Mouse (Mus musculus) embryonic facial prominence, embryonic 10.5 days (tissue): ENCODE measurements around the gene Vps35l. TPM values are rescaled to one million over a fixed set of nuclear protein-coding genes. Genes with fewer than 3 reads are reported as not detected.
A peak's percentile ranks its signal among the peaks of the same experiment; 100 is the strongest.

Experiments used
- DNase-seq: peaks from one replicate; pipeline ENCODE4 v3.0.0-alpha.2; 2017; ENCODE audit warnings: low spot score
- H3K27ac ChIP-seq: fragments of 300-500 bp; sonication (generic); replicated peaks from 2 replicates; pipeline ENCODE4 v1.5.1; 2016; ENCODE audit warnings: mild to moderate bottlenecking
- H3K27me3 ChIP-seq: fragments of 300-500 bp; sonication (generic); replicated peaks from 2 replicates; pipeline ENCODE4 v1.6.1; 2016; ENCODE audit warnings: low read depth, mild to moderate bottlenecking; ENCODE audit not compliant: poor library complexity, severe bottlenecking
- H3K36me3 ChIP-seq: fragments of 300-500 bp; sonication (generic); replicated peaks from 2 replicates; pipeline ENCODE4 v1.6.1; 2016; ENCODE audit warnings: mild to moderate bottlenecking, moderate library complexity
- H3K4me1 ChIP-seq: fragments of 300-500 bp; sonication (generic); 2 replicates; pipeline ENCODE4 v1.6.1; 2016
- H3K4me3 ChIP-seq: fragments of 300-500 bp; sonication (generic); 2 replicates; pipeline ENCODE4 v1.5.1; 2016; ENCODE audit warnings: mild to moderate bottlenecking, moderate library complexity
- H3K9me3 ChIP-seq: fragments of 300-500 bp; sonication (generic); 2 replicates; pipeline ENCODE4 v1.6.1; 2016; ENCODE audit warnings: mild to moderate bottlenecking
- WGBS: fragments of 180-500 bp; shearing (Covaris S2); methylation state at CpG from one replicate; pipeline ENCODE4 v1.1.7; 2016; 5-methylcytosine and 5-hydroxymethylcytosine counted together
- polyA plus RNA-seq: library from polyadenylated mRNA; unstranded; fragments of >200 nt; fragmentation: Nextera tagmentation; extraction: Ambion mirVana; gene quantifications from 2 replicates; pipeline ENCODE4 v1.2.1, GENCODE M21; 2016

Vps35l gene
- polyA plus RNA-seq, 1 experiment from 2014 or later = 70.0 TPM

- peaks cover 15% of the 10 kb centered on the region for H3K4me1 ChIP-seq
- no peak for DNase-seq
- no peaks in the 10 kb centered on the region for H3K9me3 ChIP-seq
- no peaks in the 10 kb centered on the region for H3K27me3 ChIP-seq
- no peak overlapping the region for H3K4me3 ChIP-seq
- no peak overlapping the region for H3K27ac ChIP-seq
- 86% methylated on average over 5 of the region's 5 CpGs for WGBS
- peaks cover 95% of the 10 kb centered on the region for H3K36me3 ChIP-seq
Observed at GRCm38 (mm10) chr7:118849543-118850250, 109.7 kb downstream of the Vps35l start.

GRCm38 (mm10) chr7:118850676-118851290 lies 110.8 kb downstream of the Vps35l start:
- Histone ChIP-seq H3K9me3 (no peaks in the 10 kb centered on the region), H3K4me3 (no peak overlapping the region), H3K36me3 (peaks cover 84% of the 10 kb centered on the region), H3K27me3 (no peaks in the 10 kb centered on the region), H3K27ac (no peak overlapping the region), H3K4me1 (peaks cover 18% of the 10 kb centered on the region)
- WGBS = 84% methylated on average over 9 of the region's 9 CpGs
- DNase-seq = no peak

GRCm38 (mm10) chr7:118851571-118851970 lies 111.5 kb downstream of the Vps35l start:
- H3K27ac ChIP-seq = no peak overlapping the region
- 94% methylated on average over 7 of the region's 7 CpGs for WGBS
- H3K4me3 ChIP-seq = no peak overlapping the region
- no peaks in the 10 kb centered on the region for H3K27me3 ChIP-seq
- H3K9me3 ChIP-seq = no peaks in the 10 kb centered on the region
- peaks cover 76% of the 10 kb centered on the region for H3K36me3 ChIP-seq
- no peak for DNase-seq
- H3K4me1 ChIP-seq = peaks cover 23% of the 10 kb centered on the region

GRCm38 (mm10) chr7:118852611-118853010 lies 112.6 kb downstream of the Vps35l start:
- no peak overlapping the region for H3K27ac ChIP-seq
- H3K36me3 ChIP-seq = peaks cover 67% of the 10 kb centered on the region
- H3K4me3 ChIP-seq = no peak overlapping the region
- no peaks in the 10 kb centered on the region for H3K27me3 ChIP-seq
- H3K9me3 ChIP-seq = no peaks in the 10 kb centered on the region
- no peak for DNase-seq
- peaks cover 23% of the 10 kb centered on the region for H3K4me1 ChIP-seq
- WGBS = 87% methylated on average over 4 of the region's 4 CpGs

- H3K4me1 ChIP-seq = peaks cover 19% of the 10 kb centered on the region
- 23% methylated on average over 3 of the region's 3 CpGs for WGBS
- H3K27ac ChIP-seq = peak overlapping the region; percentile 88
Observed at GRCm38 (mm10) chr7:118854606-118855005, 114.6 kb downstream of the Vps35l start.

GRCm38 (mm10) chr7:118855171-118855876 lies 115.3 kb downstream of the Vps35l start, which contains the start of gene Iqck:
Iqck (plus strand) TSS chr7:118855752.
- H3K27ac ChIP-seq = peak within 1 kb of the TSS; percentile 88
- DNase-seq = peak; percentile 94
- H3K4me1 ChIP-seq = peaks cover 17% of the 10 kb centered on the region
- H3K36me3 ChIP-seq = peaks cover 55% of the 10 kb centered on the region
- no peaks in the 10 kb centered on the region for H3K9me3 ChIP-seq
- no peaks in the 10 kb centered on the region for H3K27me3 ChIP-seq
- under 1% methylated on average over 57 of the region's 57 CpGs for WGBS
- peak within 1 kb of the TSS; percentile 91 for H3K4me3 ChIP-seq

More at GRCm38 (mm10) chr7:118854606-118855005, 114.6 kb downstream of the Vps35l start:
- peak overlapping the region; percentile 91 for H3K4me3 ChIP-seq
- no peaks in the 10 kb centered on the region for H3K9me3 ChIP-seq
- H3K36me3 ChIP-seq = peaks cover 63% of the 10 kb centered on the region
- no peak for DNase-seq
- H3K27me3 ChIP-seq = no peaks in the 10 kb centered on the region

- Histone ChIP-seq H3K27me3 (no peaks in the 10 kb centered on the region), H3K4me3 (peak within 1 kb of the TSS; percentile 91), H3K4me1 (peaks cover 17% of the 10 kb centered on the region), H3K27ac (peak within 1 kb of the TSS; percentile 88), H3K36me3 (peaks cover 50% of the 10 kb centered on the region), H3K9me3 (no peaks in the 10 kb centered on the region)
- under 1% methylated on average over 46 of the region's 46 CpGs for WGBS
- no peak for DNase-seq
Observed at GRCm38 (mm10) chr7:118855877-118856304, 115.9 kb downstream of the Vps35l start, which contains the start of gene Knop1. Knop1 (minus strand) TSS chr7:118856254.

- 98% methylated on average over 1 of the region's 1 CpGs for WGBS
- H3K36me3 ChIP-seq = peaks cover 22% of the 10 kb centered on the region
- H3K27ac ChIP-seq = no peak overlapping the region
- peaks cover 17% of the 10 kb centered on the region for H3K4me1 ChIP-seq
- no peaks in the 10 kb centered on the region for H3K9me3 ChIP-seq
- H3K27me3 ChIP-seq = no peaks in the 10 kb centered on the region
- H3K4me3 ChIP-seq = no peak overlapping the region
- no peak for DNase-seq
Observed at GRCm38 (mm10) chr7:118858640-118859039, 118.6 kb downstream of the Vps35l start.

- DNase-seq = no peak
- H3K36me3 ChIP-seq = no peaks in the 10 kb centered on the region
- no peaks in the 10 kb centered on the region for H3K9me3 ChIP-seq
- WGBS = 73% methylated on average over 2 of the region's 2 CpGs
- no peak overlapping the region for H3K4me3 ChIP-seq
- no peak overlapping the region for H3K27ac ChIP-seq
- H3K27me3 ChIP-seq = no peaks in the 10 kb centered on the region
- H3K4me1 ChIP-seq = no peaks in the 10 kb centered on the region
Observed at GRCm38 (mm10) chr7:118865362-118865761, 125.3 kb downstream of the Vps35l start.

GRCm38 (mm10) chr7:118879466-118880029 lies 139.5 kb downstream of the Vps35l start:
- H3K4me3 ChIP-seq = no peak overlapping the region
- DNase-seq = no peak
- no peak overlapping the region for H3K27ac ChIP-seq
- no peaks in the 10 kb centered on the region for H3K27me3 ChIP-seq
- no peaks in the 10 kb centered on the region for H3K9me3 ChIP-seq
- peaks cover 16% of the 10 kb centered on the region for H3K4me1 ChIP-seq
- 80% methylated on average over 3 of the region's 3 CpGs for WGBS
- no peaks in the 10 kb centered on the region for H3K36me3 ChIP-seq

GRCm38 (mm10) chr7:118883957-118884356 lies 143.9 kb downstream of the Vps35l start:
- Histone ChIP-seq H3K4me1 (peaks cover 27% of the 10 kb centered on the region), H3K27me3 (no peaks in the 10 kb centered on the region), H3K27ac (no peak overlapping the region), H3K36me3 (no peaks in the 10 kb centered on the region), H3K4me3 (no peak overlapping the region), H3K9me3 (no peaks in the 10 kb centered on the region)
- no peak for DNase-seq
- 71% methylated on average over 4 of the region's 4 CpGs for WGBS

- H3K4me1 ChIP-seq = peaks cover 28% of the 10 kb centered on the region
- no peak for DNase-seq
Observed at GRCm38 (mm10) chr7:118884969-118885368, 144.9 kb downstream of the Vps35l start.

More at GRCm38 (mm10) chr7:118884969-118885368, 144.9 kb downstream of the Vps35l start:
- Histone ChIP-seq H3K27me3 (no peaks in the 10 kb centered on the region), H3K4me3 (no peak overlapping the region), H3K27ac (no peak overlapping the region), H3K36me3 (no peaks in the 10 kb centered on the region), H3K9me3 (no peaks in the 10 kb centered on the region)
- WGBS = 80% methylated on average over 4 of the region's 4 CpGs
